Comparison of ENCODE assay signal across 8 mouse cellular contexts in the genomic region with DNA sequence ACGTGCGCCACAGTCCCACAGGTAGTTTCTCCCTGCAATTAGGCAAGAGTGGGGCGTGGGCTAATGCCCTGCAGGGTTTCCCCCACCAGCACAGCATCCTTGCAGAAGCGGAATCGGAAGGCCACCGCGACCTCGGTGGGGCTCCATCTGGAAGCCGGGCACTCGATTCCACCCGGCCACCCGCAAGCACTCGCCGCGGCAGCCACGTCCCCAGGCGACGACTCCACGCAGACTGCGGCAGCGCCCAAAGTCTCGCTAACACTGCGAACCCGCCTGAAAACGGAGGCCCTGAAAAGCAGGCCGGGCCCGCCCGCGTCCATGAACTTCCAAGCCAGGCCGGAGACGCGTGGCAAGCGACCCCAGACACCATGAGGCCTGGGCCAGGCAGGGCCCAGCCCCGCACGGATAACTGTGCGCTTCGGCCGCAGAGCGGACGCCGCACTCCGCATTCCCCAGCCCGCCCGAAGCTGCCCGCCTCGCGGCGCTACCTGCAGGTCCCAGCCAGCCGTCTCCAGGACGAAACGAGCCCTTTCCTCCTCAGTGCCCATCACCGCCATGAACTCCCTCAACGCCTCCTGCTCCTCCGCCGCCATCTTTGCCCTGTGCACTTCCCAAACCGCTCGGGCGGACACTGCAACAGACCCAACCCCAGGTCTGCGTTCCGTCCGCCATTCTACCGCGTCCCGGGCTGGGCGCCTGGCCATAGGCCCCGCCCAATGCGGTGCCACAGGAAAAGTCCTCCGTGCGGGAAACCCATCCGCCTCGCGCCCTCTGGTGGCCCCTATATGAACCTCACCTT.
DNase-seq lines count a peak whose midpoint lies in the region; ATAC-seq and TF ChIP-seq lines count a peak whose summit lies in the region.
"Not testable (repeated sequence)": the region's sequence is repeated elsewhere in the genome, so short reads cannot be mapped to it uniquely, and the experiment has no call there.

No protein-coding gene starts in this region.

- peak; percentile 100 for DNase-seq in B cell, adult 2 months
- DNase-seq in brain, embryonic 14.5 days (ENCODE audit: low read depth), result peak; percentile 99
- peak; percentile 92 for DNase-seq in forebrain, embryonic 10.5 days (ENCODE audit: extremely low spot score, low spot score)
- peak; percentile 100 for DNase-seq in kidney, postnatal 10 days
- DNase-seq in natural killer cell, adult 2 months (ENCODE audit: low spot score in 2 of 2), result peak; percentile 100

- not testable (repeated sequence) for TF ChIP-seq POLR2A in brain, embryonic 14.5 days (IDR thresholded peaks at IDR 0.05; ENCODE audit: borderline replicate concordance, extremely low read depth, insufficient read depth, insufficient read length, poor library complexity, severe bottlenecking)

- not testable (repeated sequence) for H3K27me3 ChIP-seq in forebrain, embryonic 10.5 days (ENCODE audit: poor library complexity, severe bottlenecking); heart, embryonic 14.5 days (ENCODE audit: control insufficient read depth, insufficient read depth, low read length); liver, embryonic 12.5 days (replicated peaks); stomach, embryonic 14.5 days (ENCODE audit: control insufficient read depth, insufficient read depth, low read length)

- peak overlapping the region; percentile 53 for H3K4me3 ChIP-seq in forebrain, embryonic 10.5 days
- peak overlapping the region; percentile 47 to 50 for H3K4me3 ChIP-seq in heart, embryonic 14.5 days (ENCODE audit: control insufficient read depth in 1 of 2, insufficient read depth in 1 of 2, low read depth in 1 of 2, low read length in 2 of 2)
- H3K4me3 ChIP-seq in liver, embryonic 12.5 days, result peak overlapping the region; percentile 63
- H3K4me3 ChIP-seq in stomach, embryonic 14.5 days (ENCODE audit: low read depth, low read length), result peak overlapping the region; percentile 40

- peak; percentile 95 for ATAC-seq in heart, embryonic 14.5 days (ENCODE audit: insufficient number of reproducible peaks, insufficient read depth, low FRiP score, low read depth)
- peak; percentile 100 for ATAC-seq in liver, embryonic 12.5 days
- peak; percentile 99 for ATAC-seq in stomach, embryonic 14.5 days (ENCODE audit: insufficient number of reproducible peaks, insufficient read depth, low FRiP score, low read depth)

- H3K27ac ChIP-seq in forebrain, embryonic 10.5 days, result peak overlapping the region; percentile 86
- H3K27ac ChIP-seq in heart, embryonic 14.5 days (replicated peaks in 1 of 2; ENCODE audit: control insufficient read depth in 1 of 2, insufficient read depth in 1 of 2, low read depth in 2 of 2, low read length in 2 of 2), result 0 out of 4 replicates have a peak overlapping the region, but pooled peaks of 1 of the 2 experiments have one; percentile 28
- not testable (repeated sequence) for H3K27ac ChIP-seq in liver, embryonic 12.5 days; stomach, embryonic 14.5 days (ENCODE audit: low read length)

- not testable (repeated sequence) for H3K9me3 ChIP-seq in forebrain, embryonic 10.5 days; heart, embryonic 14.5 days (ENCODE audit: control insufficient read depth, low read length); liver, embryonic 12.5 days (replicated peaks); stomach, embryonic 14.5 days (ENCODE audit: control insufficient read depth, low read depth, low read length)

- peak overlapping the region; percentile 75 for H3K9ac ChIP-seq in heart, embryonic 14.5 days (ENCODE audit: low read length)
- peak overlapping the region; percentile 74 for H3K9ac ChIP-seq in liver, embryonic 12.5 days
- H3K9ac ChIP-seq in stomach, embryonic 14.5 days (replicated peaks; ENCODE audit: low read depth, low read length), result peak overlapping the region; percentile 52; the same call in 1 of the 2 replicates

- TF ChIP-seq CTCF in brain, embryonic 14.5 days (IDR thresholded peaks at IDR 0.05; ENCODE audit: borderline replicate concordance, extremely low read depth, insufficient read depth, insufficient read length), result peak; percentile 58

- 7% methylated on average over 62 of the region's 72 CpGs for WGBS in forebrain, embryonic 10.5 days
- WGBS in heart, embryonic 14.5 days, result 4% methylated on average over 56 of the region's 72 CpGs
- 4% methylated on average over 70 of the region's 72 CpGs for WGBS in liver, embryonic 12.5 days (ENCODE audit: insufficient replicate concordance)
- WGBS in stomach, embryonic 14.5 days, result 3% methylated on average over 57 of the region's 72 CpGs

- H3K4me2 ChIP-seq in heart, embryonic 14.5 days (ENCODE audit: low read length), result peak overlapping the region; percentile 36; the same call in 1 of the 2 replicates
- peak overlapping the region; percentile 55 for H3K4me2 ChIP-seq in liver, embryonic 12.5 days
- not testable (repeated sequence) for H3K4me2 ChIP-seq in stomach, embryonic 14.5 days (replicated peaks; ENCODE audit: low read depth, low read length)

- not testable (repeated sequence) for H3K36me3 ChIP-seq in forebrain, embryonic 10.5 days (replicated peaks); heart, embryonic 14.5 days (ENCODE audit: control insufficient read depth, insufficient read depth, low read length); liver, embryonic 12.5 days; stomach, embryonic 14.5 days (ENCODE audit: control insufficient read depth, insufficient read depth, low read length)

- H3K4me1 ChIP-seq in forebrain, embryonic 10.5 days; heart, embryonic 14.5 days (ENCODE audit: control insufficient read depth in 2 of 2, insufficient read depth in 2 of 2, low read length in 2 of 2); liver, embryonic 12.5 days; stomach, embryonic 14.5 days (ENCODE audit: control insufficient read depth, insufficient read depth, low read length): not testable (repeated sequence)
